Mouse (Mus musculus) forebrain, embryonic 14.5 days (tissue): ENCODE measurements around the gene Dao. TPM values are rescaled to one million over a fixed set of nuclear protein-coding genes. Genes with fewer than 3 reads are reported as not detected.

Source experiments
- ATAC-seq: fragments of 200-750 bp; cut with Nextera tagmentation; 2 replicates; pipeline ENCODE4 v1.8.0; 2017; ENCODE audit warnings: mild to moderate bottlenecking, moderate library complexity
- DNase-seq: peaks from one replicate; pipeline ENCODE4 v3.0.0-alpha.2; 2015; ENCODE audit warnings: low spot score
- H3K27ac ChIP-seq: fragments of 300-500 bp; sonication (generic); 2 replicates; pipeline ENCODE4 v1.5.1; 2014; ENCODE audit warnings: low read depth, mild to moderate bottlenecking, control low read depth, low read length, moderate library complexity
- H3K27me3 ChIP-seq: fragments of 300-500 bp; sonication (generic); replicated peaks from 2 replicates; pipeline ENCODE4 v1.6.1; 2014; ENCODE audit warnings: low read length, control low read depth, mixed read lengths; ENCODE audit not compliant: control insufficient read depth, insufficient read depth
- H3K36me3 ChIP-seq: fragments of 300-500 bp; sonication (generic); 2 replicates; pipeline ENCODE4 v1.6.1; 2014; ENCODE audit warnings: low read length, control low read depth; ENCODE audit not compliant: control insufficient read depth, insufficient read depth
- H3K4me1 ChIP-seq: fragments of 300-500 bp; sonication (generic); 2 replicates; pipeline ENCODE4 v1.6.1; 2014; ENCODE audit warnings: antibody characterized with exemption, low read length, control low read depth; ENCODE audit not compliant: control insufficient read depth, insufficient read depth
- H3K4me2 ChIP-seq: fragments of 300-500 bp; sonication (generic); 2 replicates; pipeline ENCODE4 v1.6.1; 2014; ENCODE audit warnings: mild to moderate bottlenecking, control low read depth, low read length
- H3K4me3 ChIP-seq: fragments of 300-500 bp; sonication (generic); 2 replicates; pipeline ENCODE4 v1.5.1; 2014; ENCODE audit warnings: low read depth, low read length, control low read depth
- H3K9ac ChIP-seq: fragments of 300-500 bp; sonication (generic); 2 replicates; pipeline ENCODE4 v1.6.1; 2014; ENCODE audit warnings: mild to moderate bottlenecking, low read length, control low read depth, moderate library complexity
- H3K9me3 ChIP-seq: fragments of 300-500 bp; sonication (generic); replicated peaks from 2 replicates; pipeline ENCODE4 v1.6.1; 2016; ENCODE audit warnings: low read length, control low read depth, mixed read lengths; ENCODE audit not compliant: control insufficient read depth
- WGBS: fragments of 180-500 bp; shearing (Covaris S2); extraction: QIAGEN DNeasy Blood & Tissue Kit; methylation state at CpG from one replicate; pipeline ENCODE4 v1.1.7; 2014; 5-methylcytosine and 5-hydroxymethylcytosine counted together
- polyA plus RNA-seq: library from polyadenylated mRNA; unstranded; fragments of >200 nt; fragmentation: Nextera tagmentation; extraction: Ambion mirVana; gene quantifications from 2 replicates; pipeline ENCODE4 v1.2.1, GENCODE M21; 2014

The Dao gene
- polyA plus RNA-seq, 1 experiment from 2014 or later = not detected

DNA sequence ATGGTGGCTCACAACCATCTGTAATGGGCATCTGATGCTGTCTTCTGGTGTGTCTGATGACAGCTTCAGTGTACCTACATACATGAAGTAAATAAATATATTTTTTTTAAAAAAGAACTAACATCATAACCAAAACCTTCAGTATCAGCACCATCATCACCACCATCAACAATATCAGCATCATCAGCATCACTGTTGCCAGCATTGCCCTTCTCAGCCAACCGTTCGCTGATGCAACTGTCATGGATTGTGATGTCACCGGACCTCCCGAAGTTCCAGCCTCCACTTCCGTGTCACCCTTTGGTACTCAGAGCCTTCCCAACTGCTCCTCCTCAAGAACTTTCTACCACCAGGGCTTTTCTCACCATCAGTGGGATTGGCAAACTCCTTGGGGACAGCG, 61.7 kb downstream of the Dao start, which contains the start of gene Usp30:
TSS of gene Usp30 (plus strand) at position 301 of the 400 bp plus-strand sequence.
- ATAC-seq = no peak
- 96% methylated on average over 6 of the region's 6 CpGs for WGBS
- H3K4me3 ChIP-seq = no peak within 1 kb of the TSS
- H3K27me3 ChIP-seq = no peaks in the 10 kb centered on the region
- H3K4me2 ChIP-seq = no peak within 1 kb of the TSS
- peaks cover 4% of the 10 kb centered on the region; the same call in 1 of the 2 replicates for H3K4me1 ChIP-seq
- H3K36me3 ChIP-seq = peaks cover 12% of the 10 kb centered on the region
- no peak within 1 kb of the TSS for H3K27ac ChIP-seq
- no peak for DNase-seq
- no peak within 1 kb of the TSS for H3K9ac ChIP-seq
- H3K9me3 ChIP-seq = no peaks in the 10 kb centered on the region

DNA sequence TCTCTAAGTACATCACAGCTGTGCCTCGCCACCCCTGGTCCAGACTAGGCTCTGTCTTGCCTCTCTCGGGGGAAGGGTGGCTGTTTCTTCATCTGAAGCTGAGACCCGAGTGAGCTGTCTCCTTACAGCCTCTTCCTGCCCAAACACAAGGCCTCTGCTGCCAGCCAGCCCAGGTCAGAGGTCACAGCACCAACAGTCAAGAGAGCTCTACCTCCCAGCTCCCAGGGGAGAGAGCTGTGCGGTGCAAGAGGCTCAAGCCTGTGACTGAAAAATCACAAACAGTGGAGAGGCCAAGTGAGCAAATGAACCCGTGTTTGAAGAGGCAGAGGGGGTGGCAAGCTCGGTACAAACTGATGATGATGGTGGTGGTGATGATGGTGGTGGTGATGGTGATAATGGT, 63.1 kb downstream of the Dao start:
- WGBS = 53% methylated on average over 6 of the region's 6 CpGs
- Histone ChIP-seq H3K27me3 (no peaks in the 10 kb centered on the region), H3K4me3 (no peak overlapping the region), H3K36me3 (peaks cover 12% of the 10 kb centered on the region), H3K27ac (no peak overlapping the region), H3K4me2 (no peak overlapping the region), H3K4me1 (peaks cover 4% of the 10 kb centered on the region; the same call in 1 of the 2 replicates), H3K9me3 (no peaks in the 10 kb centered on the region), H3K9ac (no peak overlapping the region)
- DNase-seq = no peak
- no peak for ATAC-seq

- H3K27me3 ChIP-seq = no peaks in the 10 kb centered on the region
- peaks cover 4% of the 10 kb centered on the region; the same call in 1 of the 2 replicates for H3K4me1 ChIP-seq
- H3K9me3 ChIP-seq = no peaks in the 10 kb centered on the region
- H3K27ac ChIP-seq = no peak overlapping the region
- ATAC-seq (no peak), DNase-seq (no peak)
- WGBS = 82% methylated on average over 9 of the region's 9 CpGs
- no peak overlapping the region for H3K4me2 ChIP-seq
- H3K36me3 ChIP-seq = peaks cover 11% of the 10 kb centered on the region
- no peak overlapping the region for H3K4me3 ChIP-seq
- H3K9ac ChIP-seq = no peak overlapping the region
These were observed 64.0 kb downstream of the Dao start for GRCm38 (mm10) chr5:114067543-114067942.

- no peaks in the 10 kb centered on the region for H3K9me3 ChIP-seq
- ATAC-seq (no peak), DNase-seq (no peak)
- H3K4me1 ChIP-seq = peaks cover 4% of the 10 kb centered on the region; the same call in 1 of the 2 replicates
- peaks cover 6% of the 10 kb centered on the region; the same call in 1 of the 2 replicates for H3K36me3 ChIP-seq
- H3K9ac ChIP-seq = no peak overlapping the region
- no peaks in the 10 kb centered on the region for H3K27me3 ChIP-seq
- H3K27ac ChIP-seq = no peak overlapping the region
- H3K4me3 ChIP-seq = no peak overlapping the region
- 82% methylated on average over 9 of the region's 9 CpGs for WGBS
- no peak overlapping the region for H3K4me2 ChIP-seq
These were observed 64.5 kb downstream of the Dao start for GRCm38 (mm10) chr5:114067982-114068381.

DNA sequence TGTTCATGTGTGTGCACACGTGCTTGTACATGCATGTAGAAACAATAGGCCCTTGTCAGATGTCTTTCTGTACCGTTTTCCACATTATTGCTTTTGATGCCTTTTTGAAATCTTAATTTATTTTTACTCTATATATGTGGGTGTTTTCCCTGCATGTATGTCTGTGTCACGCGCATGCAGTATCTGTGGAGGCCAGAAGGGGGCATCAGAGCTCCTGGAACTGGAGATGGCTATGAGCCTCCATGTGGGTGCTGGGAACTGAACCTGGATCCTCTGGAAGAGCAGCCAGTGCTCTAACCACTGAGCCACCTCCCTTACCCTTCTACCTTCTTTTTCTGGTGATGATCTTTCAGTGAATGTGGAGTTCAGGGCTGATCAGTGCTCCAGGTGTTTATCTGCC, 67.4 kb downstream of the Dao start:
- 93% methylated on average over 4 of the region's 4 CpGs for WGBS
- DNase-seq (no peak), ATAC-seq (no peak)
- no peaks in the 10 kb centered on the region for H3K9me3 ChIP-seq
- no peaks in the 10 kb centered on the region for H3K36me3 ChIP-seq
- H3K4me3 ChIP-seq = no peak overlapping the region
- H3K27ac ChIP-seq = no peak overlapping the region
- H3K4me2 ChIP-seq = no peak overlapping the region
- no peaks in the 10 kb centered on the region for H3K4me1 ChIP-seq
- no peaks in the 10 kb centered on the region for H3K27me3 ChIP-seq
- H3K9ac ChIP-seq = no peak overlapping the region

DNA sequence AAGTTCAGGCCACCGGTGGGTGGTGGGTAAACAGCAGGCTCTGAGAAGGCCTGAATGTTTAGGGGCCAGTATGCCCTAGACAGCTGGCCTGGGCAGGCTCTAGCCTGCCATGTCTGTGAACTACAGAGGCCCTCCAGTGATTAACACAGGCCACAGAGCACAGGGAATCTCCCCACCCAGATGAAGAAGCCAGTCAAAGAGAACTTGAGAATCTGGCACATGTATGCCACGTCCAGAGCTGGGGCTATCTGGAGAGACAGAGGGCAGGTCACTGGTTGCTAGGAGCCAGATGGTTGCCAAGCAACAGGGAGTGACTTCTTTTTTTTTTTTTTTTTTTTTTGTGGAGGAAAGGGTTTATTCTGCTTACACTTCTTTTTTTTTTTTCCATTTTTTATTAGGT, 68.8 kb downstream of the Dao start:
- Histone ChIP-seq H3K9me3 (no peaks in the 10 kb centered on the region), H3K4me3 (no peak overlapping the region), H3K9ac (no peak overlapping the region), H3K4me1 (no peaks in the 10 kb centered on the region), H3K4me2 (no peak overlapping the region), H3K27ac (no peak overlapping the region), H3K27me3 (no peaks in the 10 kb centered on the region), H3K36me3 (no peaks in the 10 kb centered on the region)
- DNase-seq (no peak), ATAC-seq (no peak)
- 50% methylated on average over 2 of the region's 2 CpGs for WGBS

Other genes with a start within 250 kb of the Dao start
- gene Sart3, start 231.2 kb upstream of the Dao start, polyA plus RNA-seq = 27.3 and 38.8 TPM in 2 replicates
- 101 TPM in 2 replicates for gene Iscu, start 231.0 kb upstream of the Dao start, polyA plus RNA-seq
- gene Tmem119, start 203.2 kb upstream of the Dao start, polyA plus RNA-seq = 3.3 and 4.0 TPM in 2 replicates
- 1.8 and 1.9 TPM in 2 replicates for gene Selplg, start 171.1 kb upstream of the Dao start, polyA plus RNA-seq
- 169 and 193 TPM in 2 replicates for gene Coro1c, start 94.9 kb upstream of the Dao start, polyA plus RNA-seq
- gene Ssh1, start 9.8 kb upstream of the Dao start, polyA plus RNA-seq = 16.0 and 16.6 TPM in 2 replicates
- 13.9 and 16.9 TPM in 2 replicates for gene Usp30, start 61.8 kb downstream of the Dao start, polyA plus RNA-seq
- gene Svop, start 87.9 kb downstream of the Dao start, polyA plus RNA-seq = 60.5 and 80.1 TPM in 2 replicates
- 6.5 and 8.3 TPM in 2 replicates for gene Alkbh2, start 124.5 kb downstream of the Dao start, polyA plus RNA-seq
- 12.1 and 13.3 TPM in 2 replicates for gene Ung, start 126.7 kb downstream of the Dao start, polyA plus RNA-seq
- 2.4 and 3.7 TPM in 2 replicates for gene Acacb, start 142.8 kb downstream of the Dao start, polyA plus RNA-seq